In the genomic region with DNA sequence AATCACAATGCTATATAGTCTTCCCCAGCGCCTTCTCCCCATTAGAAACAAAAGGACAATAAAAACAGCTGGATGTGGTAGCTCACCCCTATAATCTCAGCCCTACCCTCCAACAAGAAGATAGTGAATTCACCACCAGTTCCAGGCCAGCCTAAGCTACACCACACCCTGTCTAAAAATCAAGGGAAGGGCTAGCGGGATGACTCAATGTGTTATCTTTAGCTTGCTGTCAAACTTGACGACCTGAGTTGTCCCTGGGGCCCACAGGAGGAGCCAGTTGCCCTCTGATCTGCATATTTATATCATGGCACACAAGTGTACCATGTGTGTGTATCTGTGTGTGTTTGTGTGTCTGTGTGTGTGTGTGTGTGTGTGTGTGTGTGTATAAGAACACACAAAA, we compare ENCODE assay signal across 15 mouse cellular contexts.
"Had no signal": no experiment of that assay in that cellular context is flagged by ENCODE, and none has a peak within 500 bp of the region (broad histone marks: within the 10 kb centered on the region; RNA-seq: fewer than 3 reads in every experiment).

No protein-coding gene starts in this region.

- H3K36me3 ChIP-seq: midbrain, embryonic 15.5 days had no signal

- H3K9ac ChIP-seq: limb, embryonic 13.5 days; liver, embryonic 14.5 days; midbrain, embryonic 15.5 days; neural tube, embryonic 12.5 days had no signal

- H3K4me1 ChIP-seq: limb, embryonic 13.5 days; midbrain, embryonic 15.5 days; neural tube, embryonic 12.5 days had no signal

- H3K4me2 ChIP-seq: limb, embryonic 13.5 days; midbrain, embryonic 11.5 days; midbrain, embryonic 15.5 days; neural tube, embryonic 12.5 days had no signal

- H3K9me3 ChIP-seq: limb, embryonic 13.5 days; midbrain, embryonic 15.5 days; neural tube, embryonic 12.5 days had no signal

- ATAC-seq: lung, postnatal 0 days; midbrain, embryonic 15.5 days had no signal

- DNase-seq: kidney, adult 8-10 months; kidney, postnatal 4 days; left cerebral cortex, postnatal 4 days; lung, adult 2 months; lung, postnatal 36 days; spleen, adult 18-20 months; thymus, postnatal 36 days had no signal

- H3K4me3 ChIP-seq: layer of hippocampus, adult 2 months; limb, embryonic 13.5 days; midbrain, embryonic 15.5 days; neural tube, embryonic 12.5 days had no signal

- H3K27ac ChIP-seq: kidney, postnatal 0 days; layer of hippocampus, adult 2 months; limb, embryonic 13.5 days; liver, embryonic 14.5 days; midbrain, embryonic 15.5 days; neural tube, embryonic 12.5 days had no signal

- H3K27me3 ChIP-seq: limb, embryonic 13.5 days; midbrain, embryonic 15.5 days; neural tube, embryonic 12.5 days had no signal
